Mouse (Mus musculus): ENCODE measurements around the gene Mrps27. TPM values are rescaled to one million over a fixed set of nuclear protein-coding genes. Genes with fewer than 3 reads are reported as not detected.

Gene Mrps27
- polyA plus RNA-seq, 1 experiment = 14.7 TPM

DNA sequence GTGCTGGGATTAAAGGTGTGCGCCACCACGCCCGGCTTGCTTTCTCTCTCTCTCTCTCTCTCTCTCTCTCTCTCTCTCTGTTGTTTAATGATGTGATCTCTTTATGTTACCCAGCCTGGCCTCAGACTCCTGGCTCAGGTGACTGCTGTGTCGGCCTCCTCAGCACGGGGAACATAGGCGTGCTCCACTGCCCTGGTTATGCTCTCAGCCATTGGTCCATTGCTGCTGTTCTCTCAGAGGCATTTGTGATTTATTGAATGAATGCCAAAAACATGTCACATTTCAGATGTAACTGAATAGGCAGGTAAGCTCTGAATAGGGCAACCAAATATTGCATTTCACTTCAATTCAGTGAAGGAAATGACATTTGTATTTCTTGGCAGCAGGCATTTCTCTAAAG, 41.3 kb downstream of the Mrps27 start:
- Histone ChIP-seq H3K27ac (ENCODE audit: control insufficient read depth, insufficient read depth, low read depth, low read length, poor library complexity) (no peak overlapping the region), H3K4me3 (replicated peaks; ENCODE audit: control insufficient read depth, low read depth, low read length) (no peak overlapping the region), H3K4me1 (ENCODE audit: control insufficient read depth, insufficient read depth, low read length) (no peaks in the 10 kb centered on the region)
- TF ChIP-seq POLR2A (IDR thresholded peaks at IDR 0.05; ENCODE audit: borderline replicate concordance, control insufficient read depth, low read depth, low read length) = no peak
- TF ChIP-seq CTCF (IDR thresholded peaks at IDR 0.05; ENCODE audit: control insufficient read depth, insufficient read depth, low read length) = no peak
- WGBS = 87% methylated on average over 6 of the region's 6 CpGs

DNA sequence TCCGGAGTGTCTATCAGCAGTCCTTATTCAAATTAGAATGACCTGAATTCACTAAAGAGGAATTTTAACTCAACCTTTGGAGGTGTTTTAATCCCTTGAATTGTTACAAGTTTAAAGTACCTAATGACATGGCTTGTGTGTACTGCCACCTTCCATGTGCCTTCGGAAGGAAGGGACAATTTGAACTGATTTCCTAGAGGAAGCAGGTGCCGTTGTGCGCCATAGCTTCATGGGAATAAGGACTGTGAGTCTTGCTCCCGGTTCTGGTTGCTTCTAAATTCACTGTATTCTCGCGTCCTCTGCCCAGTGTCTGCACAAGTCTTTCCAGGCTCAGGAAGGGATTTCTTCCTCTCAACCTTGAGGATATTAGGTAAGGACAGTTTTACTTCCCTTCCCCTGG, 41.8 kb downstream of the Mrps27 start:
- Histone ChIP-seq H3K4me1 (ENCODE audit: control insufficient read depth, insufficient read depth, low read length) (no peaks in the 10 kb centered on the region), H3K27ac (ENCODE audit: control insufficient read depth, insufficient read depth, low read depth, low read length, poor library complexity) (no peak overlapping the region), H3K4me3 (replicated peaks; ENCODE audit: control insufficient read depth, low read depth, low read length) (no peak overlapping the region)
- 84% methylated on average over 7 of the region's 7 CpGs for WGBS
- TF ChIP-seq CTCF (IDR thresholded peaks at IDR 0.05; ENCODE audit: control insufficient read depth, insufficient read depth, low read length) = no peak
- no peak for TF ChIP-seq POLR2A (IDR thresholded peaks at IDR 0.05; ENCODE audit: borderline replicate concordance, control insufficient read depth, low read depth, low read length)

DNA sequence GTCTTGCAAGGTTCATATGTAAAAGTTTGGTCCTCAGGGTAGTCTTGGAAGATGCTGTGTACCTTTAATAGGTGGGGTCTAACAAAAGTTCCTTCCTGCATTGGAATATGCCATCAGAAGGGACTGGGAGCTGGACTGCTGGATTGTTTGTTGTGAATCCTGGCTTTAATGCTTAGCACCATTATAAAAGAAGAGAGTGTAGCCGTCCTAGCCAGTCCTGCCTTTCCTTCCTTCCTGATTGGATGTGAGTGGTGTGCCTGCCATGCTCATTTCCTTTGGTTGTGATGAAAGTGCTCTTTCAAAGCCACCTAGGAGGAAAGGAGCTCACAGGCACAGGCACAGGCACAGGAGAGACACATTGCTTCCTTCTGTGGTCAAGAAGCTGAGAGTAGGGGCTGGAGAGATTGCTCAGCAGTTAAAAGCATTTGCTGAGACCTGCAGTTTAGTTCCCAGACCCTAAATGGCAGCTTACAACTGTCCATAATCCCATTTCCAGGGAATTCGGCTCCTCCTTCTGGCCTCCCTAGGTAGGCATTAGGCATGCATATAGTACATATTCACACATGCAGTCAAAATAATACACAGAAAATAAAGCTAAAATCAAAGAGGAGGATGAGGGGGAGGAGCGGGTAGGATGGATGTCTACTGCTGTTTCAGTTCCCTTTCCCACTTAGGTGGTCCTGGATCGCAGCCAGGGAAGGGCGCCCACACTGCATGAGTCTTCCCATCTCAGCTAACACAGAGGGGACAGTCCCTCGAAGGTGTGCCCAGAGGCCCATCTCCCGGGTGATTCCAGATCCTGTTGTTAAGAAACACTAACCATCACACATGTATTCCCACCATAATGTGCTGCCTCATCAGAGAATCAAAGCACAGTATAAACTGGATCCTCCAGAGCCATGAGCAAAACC, 43.6 kb downstream of the Mrps27 start:
- Histone ChIP-seq H3K4me3 (replicated peaks; ENCODE audit: control insufficient read depth, low read depth, low read length) (no peak overlapping the region), H3K27ac (ENCODE audit: control insufficient read depth, insufficient read depth, low read depth, low read length, poor library complexity) (no peak overlapping the region), H3K4me1 (ENCODE audit: control insufficient read depth, insufficient read depth, low read length) (no peaks in the 10 kb centered on the region)
- no peak for TF ChIP-seq POLR2A (IDR thresholded peaks at IDR 0.05; ENCODE audit: borderline replicate concordance, control insufficient read depth, low read depth, low read length)
- 49% methylated on average over 7 of the region's 7 CpGs for WGBS

DNA sequence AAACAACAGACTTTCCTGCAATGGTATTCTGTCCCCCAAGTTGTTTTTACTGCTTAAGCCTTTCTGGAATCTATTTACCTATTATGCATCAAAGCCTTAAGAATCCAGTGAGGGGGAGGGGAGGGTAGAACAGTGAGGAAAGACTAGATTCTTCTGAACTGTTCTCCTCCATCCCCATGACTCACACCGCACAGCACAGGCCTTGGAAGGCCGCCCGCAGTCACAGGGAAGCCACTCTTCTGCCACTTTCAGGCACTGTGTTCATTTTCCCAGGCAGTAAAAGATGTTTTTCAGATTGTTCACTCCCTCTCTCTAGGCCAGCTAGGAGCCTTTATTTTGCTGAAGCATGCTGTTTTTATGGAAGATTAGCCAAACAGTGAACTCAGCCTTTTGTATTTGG, 46.8 kb downstream of the Mrps27 start:
- TF ChIP-seq POLR2A (IDR thresholded peaks at IDR 0.05; ENCODE audit: borderline replicate concordance, control insufficient read depth, low read depth, low read length) (no peak), CTCF (IDR thresholded peaks at IDR 0.05; ENCODE audit: control insufficient read depth, insufficient read depth, low read length) (no peak)
- Histone ChIP-seq H3K4me1 (ENCODE audit: control insufficient read depth, insufficient read depth, low read length) (no peaks in the 10 kb centered on the region; the same call in 1 of the 2 replicates), H3K4me3 (replicated peaks; ENCODE audit: control insufficient read depth, low read depth, low read length) (no peak overlapping the region), H3K27ac (ENCODE audit: control insufficient read depth, insufficient read depth, low read depth, low read length, poor library complexity) (no peak overlapping the region)
- WGBS = 88% methylated on average over 3 of the region's 3 CpGs

DNA sequence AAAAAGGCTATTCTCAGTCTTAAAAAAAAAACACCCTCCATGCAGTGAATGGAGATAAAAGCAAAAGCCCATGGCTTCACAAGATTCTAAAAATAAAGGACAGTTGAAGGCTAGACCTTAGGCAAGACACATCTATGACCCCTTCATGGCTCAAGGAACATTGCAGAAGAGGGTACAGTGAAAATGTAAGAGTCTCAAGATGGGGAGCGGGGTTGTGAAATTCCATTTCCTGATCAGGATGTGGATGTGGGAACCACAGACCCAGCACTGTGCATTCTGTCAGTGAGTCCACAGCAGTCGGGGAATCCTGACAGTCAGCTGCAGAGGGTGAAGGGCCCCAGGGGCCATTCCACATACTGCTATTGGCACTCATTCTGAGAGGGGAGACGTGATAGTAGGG, 48.5 kb downstream of the Mrps27 start:
- Histone ChIP-seq H3K4me1 (ENCODE audit: control insufficient read depth, insufficient read depth, low read length) (no peaks in the 10 kb centered on the region; the same call in 1 of the 2 replicates), H3K27ac (ENCODE audit: control insufficient read depth, insufficient read depth, low read depth, low read length, poor library complexity) (no peak overlapping the region), H3K4me3 (replicated peaks; ENCODE audit: control insufficient read depth, low read depth, low read length) (no peak overlapping the region)
- TF ChIP-seq CTCF (IDR thresholded peaks at IDR 0.05; ENCODE audit: control insufficient read depth, insufficient read depth, low read length) = no peak
- TF ChIP-seq POLR2A (IDR thresholded peaks at IDR 0.05; ENCODE audit: borderline replicate concordance, control insufficient read depth, low read depth, low read length) = no peak
- WGBS = 33% methylated on average over 3 of the region's 3 CpGs

DNA sequence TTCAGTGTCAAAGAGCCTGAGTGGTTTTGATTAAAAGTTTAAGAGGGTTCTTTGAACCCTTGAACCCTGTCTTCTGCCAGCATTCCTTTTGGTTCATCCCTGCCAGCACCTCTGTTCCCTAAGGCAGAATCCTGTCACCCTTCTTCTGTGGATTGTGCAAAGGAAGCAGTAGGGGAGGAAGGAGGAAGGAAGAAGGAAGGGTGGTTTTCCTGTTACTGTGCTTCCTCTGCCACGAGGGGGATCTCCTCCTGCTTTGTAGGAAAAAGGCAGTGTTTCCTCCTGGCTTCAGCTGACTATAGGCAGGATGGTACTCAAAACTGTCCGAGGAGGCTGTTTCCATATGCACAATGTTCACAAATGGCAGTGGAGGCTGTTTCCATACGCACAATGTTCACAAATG, 50.1 kb downstream of the Mrps27 start:
- Histone ChIP-seq H3K4me1 (ENCODE audit: control insufficient read depth, insufficient read depth, low read length) (no peaks in the 10 kb centered on the region; the same call in 1 of the 2 replicates), H3K4me3 (replicated peaks; ENCODE audit: control insufficient read depth, low read depth, low read length) (no peak overlapping the region), H3K27ac (ENCODE audit: control insufficient read depth, insufficient read depth, low read depth, low read length, poor library complexity) (no peak overlapping the region)
- WGBS = 51% methylated on average over 3 of the region's 3 CpGs
- TF ChIP-seq POLR2A (IDR thresholded peaks at IDR 0.05; ENCODE audit: borderline replicate concordance, control insufficient read depth, low read depth, low read length) (no peak), CTCF (IDR thresholded peaks at IDR 0.05; ENCODE audit: control insufficient read depth, insufficient read depth, low read length) (no peak)

DNA sequence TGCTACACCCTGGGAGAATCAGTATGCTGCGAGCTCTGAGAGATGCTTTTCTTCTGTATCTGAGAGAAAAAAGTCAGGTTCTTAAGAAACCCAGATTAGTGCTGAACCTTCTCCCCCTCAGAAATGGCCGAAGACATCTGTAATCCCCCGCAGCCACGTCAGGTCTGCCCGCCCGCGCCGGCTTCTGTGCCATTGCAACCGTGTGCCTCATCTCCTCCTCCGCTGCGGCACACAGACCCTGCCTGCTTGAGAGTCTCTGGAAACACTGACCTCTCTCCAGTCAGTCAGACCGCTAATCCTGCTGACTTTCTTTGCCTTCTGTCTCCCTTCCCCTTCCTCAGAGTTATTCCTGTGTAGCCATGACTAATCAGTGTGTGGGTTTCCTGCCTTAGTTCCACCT, 50.9 kb downstream of the Mrps27 start:
- Histone ChIP-seq H3K4me1 (ENCODE audit: control insufficient read depth, insufficient read depth, low read length) (no peaks in the 10 kb centered on the region; the same call in 1 of the 2 replicates), H3K27ac (ENCODE audit: control insufficient read depth, insufficient read depth, low read depth, low read length, poor library complexity) (no peak overlapping the region), H3K4me3 (replicated peaks; ENCODE audit: control insufficient read depth, low read depth, low read length) (no peak overlapping the region)
- TF ChIP-seq POLR2A (IDR thresholded peaks at IDR 0.05; ENCODE audit: borderline replicate concordance, control insufficient read depth, low read depth, low read length) (no peak), CTCF (IDR thresholded peaks at IDR 0.05; ENCODE audit: control insufficient read depth, insufficient read depth, low read length) (no peak)
- WGBS = 84% methylated on average over 12 of the region's 12 CpGs

DNA sequence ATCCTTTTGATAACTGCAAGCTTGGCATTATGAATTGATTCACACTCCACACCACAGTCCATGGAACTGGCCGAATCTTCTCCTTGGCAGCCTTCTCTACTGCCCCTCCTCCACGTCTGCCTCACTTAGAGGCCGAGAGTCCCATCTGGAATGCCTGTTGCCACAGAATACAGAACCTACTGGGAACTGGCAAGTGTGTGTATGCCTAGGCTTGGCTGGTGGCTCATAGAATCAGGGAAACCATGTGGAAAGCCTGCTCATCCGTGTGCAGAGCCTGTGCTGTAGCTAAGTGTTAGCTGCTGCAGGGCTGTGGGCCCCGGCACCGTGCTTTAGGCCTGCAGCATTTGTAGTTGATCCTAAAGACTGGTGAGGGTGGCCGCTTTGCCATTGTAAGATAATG, 52.6 kb downstream of the Mrps27 start:
- Histone ChIP-seq H3K27ac (ENCODE audit: control insufficient read depth, insufficient read depth, low read depth, low read length, poor library complexity) (no peak overlapping the region), H3K4me3 (replicated peaks; ENCODE audit: control insufficient read depth, low read depth, low read length) (no peak overlapping the region), H3K4me1 (ENCODE audit: control insufficient read depth, insufficient read depth, low read length) (no peaks in the 10 kb centered on the region; the same call in 1 of the 2 replicates)
- WGBS = 74% methylated on average over 7 of the region's 7 CpGs
- TF ChIP-seq POLR2A (IDR thresholded peaks at IDR 0.05; ENCODE audit: borderline replicate concordance, control insufficient read depth, low read depth, low read length) (no peak), CTCF (IDR thresholded peaks at IDR 0.05; ENCODE audit: control insufficient read depth, insufficient read depth, low read length) (no peak)

Data from bone marrow, adult 2 months (tissue).